Mouse (Mus musculus): ENCODE results near the gene St6galnac6. TPM values are rescaled to one million over a fixed set of nuclear protein-coding genes. Genes with fewer than 3 reads are reported as not detected.
A peak's percentile ranks its signal among the peaks of the same experiment; 100 is the strongest.

St6galnac6 gene
- polyA plus RNA-seq, 1 experiment = 21.1 TPM

GRCm38 (mm10) chr2:32585149-32585714 is 14.3 kb upstream of the St6galnac6 start:
- Histone ChIP-seq H3K27ac (ENCODE audit: insufficient read depth, low read depth, low read length) (no peak overlapping the region), H3K36me3 (ENCODE audit: control insufficient read depth, insufficient read depth, low read length) (no peaks in the 10 kb centered on the region), H3K4me3 (ENCODE audit: insufficient read depth, low read depth, low read length) (no peak overlapping the region), H3K27me3 (replicated peaks; ENCODE audit: control insufficient read depth, insufficient read depth, low read length) (no peaks in the 10 kb centered on the region), H3K4me1 (ENCODE audit: control insufficient read depth, insufficient read depth, low read length) (no peaks in the 10 kb centered on the region)
- TF ChIP-seq CTCF (conservative IDR thresholded peaks at IDR 0.05; ENCODE audit: insufficient read depth, insufficient read length, low read depth, low read length) (no peak), POLR2A (IDR thresholded peaks at IDR 0.05; ENCODE audit: low read depth, low read length) (no peak)
- WGBS = 92% methylated on average over 7 of the region's 7 CpGs
- no peak for DNase-seq

- H3K27ac ChIP-seq (ENCODE audit: insufficient read depth, low read depth, low read length) = peak within 1 kb of the TSS; percentile 76
- 2% methylated on average over 38 of the region's 38 CpGs for WGBS
- TF ChIP-seq POLR2A (IDR thresholded peaks at IDR 0.05; ENCODE audit: low read depth, low read length) = no peak
- TF ChIP-seq CTCF (conservative IDR thresholded peaks at IDR 0.05; ENCODE audit: insufficient read depth, insufficient read length, low read depth, low read length) = 0 out of 2 replicates have a peak, but pooled peaks have one; percentile 15
- peak within 1 kb of the TSS; percentile 71 for H3K4me3 ChIP-seq (ENCODE audit: insufficient read depth, low read depth, low read length)
- H3K36me3 ChIP-seq (ENCODE audit: control insufficient read depth, insufficient read depth, low read length) = no peaks in the 10 kb centered on the region
- H3K27me3 ChIP-seq (replicated peaks; ENCODE audit: control insufficient read depth, insufficient read depth, low read length) = no peaks in the 10 kb centered on the region
- H3K4me1 ChIP-seq (ENCODE audit: control insufficient read depth, insufficient read depth, low read length) = no peaks in the 10 kb centered on the region
- peak; percentile 92 for DNase-seq
Observed at GRCm38 (mm10) chr2:32586871-32587351, 12.6 kb upstream of the St6galnac6 start, which contains the start of gene St6galnac4. Gene St6galnac4, plus strand, starts transcription at chr2:32587095.

- H3K27ac ChIP-seq (ENCODE audit: insufficient read depth, low read depth, low read length) = peak overlapping the region; percentile 76
- H3K4me1 ChIP-seq (ENCODE audit: control insufficient read depth, insufficient read depth, low read length) = no peaks in the 10 kb centered on the region
- no peaks in the 10 kb centered on the region for H3K36me3 ChIP-seq (ENCODE audit: control insufficient read depth, insufficient read depth, low read length)
- 51% methylated on average over 9 of the region's 9 CpGs for WGBS
- TF ChIP-seq CTCF (conservative IDR thresholded peaks at IDR 0.05; ENCODE audit: insufficient read depth, insufficient read length, low read depth, low read length) = no peak
- no peak for TF ChIP-seq POLR2A (IDR thresholded peaks at IDR 0.05; ENCODE audit: low read depth, low read length)
- peak overlapping the region; percentile 71 for H3K4me3 ChIP-seq (ENCODE audit: insufficient read depth, low read depth, low read length)
- no peaks in the 10 kb centered on the region for H3K27me3 ChIP-seq (replicated peaks; ENCODE audit: control insufficient read depth, insufficient read depth, low read length)
- DNase-seq = peak; percentile 57
Observed at GRCm38 (mm10) chr2:32587731-32588321, 11.7 kb upstream of the St6galnac6 start.

- DNase-seq = peak; percentile 69
- no peaks in the 10 kb centered on the region for H3K4me1 ChIP-seq (ENCODE audit: control insufficient read depth, insufficient read depth, low read length)
- no peak overlapping the region for H3K27ac ChIP-seq (ENCODE audit: insufficient read depth, low read depth, low read length)
- H3K36me3 ChIP-seq (ENCODE audit: control insufficient read depth, insufficient read depth, low read length) = no peaks in the 10 kb centered on the region
- TF ChIP-seq POLR2A (IDR thresholded peaks at IDR 0.05; ENCODE audit: low read depth, low read length) (no peak), CTCF (conservative IDR thresholded peaks at IDR 0.05; ENCODE audit: insufficient read depth, insufficient read length, low read depth, low read length) (no peak)
- 71% methylated on average over 11 of the region's 11 CpGs for WGBS
- no peak overlapping the region for H3K4me3 ChIP-seq (ENCODE audit: insufficient read depth, low read depth, low read length)
- no peaks in the 10 kb centered on the region for H3K27me3 ChIP-seq (replicated peaks; ENCODE audit: control insufficient read depth, insufficient read depth, low read length)
Observed at GRCm38 (mm10) chr2:32589213-32589795, 10.2 kb upstream of the St6galnac6 start.

DNA sequence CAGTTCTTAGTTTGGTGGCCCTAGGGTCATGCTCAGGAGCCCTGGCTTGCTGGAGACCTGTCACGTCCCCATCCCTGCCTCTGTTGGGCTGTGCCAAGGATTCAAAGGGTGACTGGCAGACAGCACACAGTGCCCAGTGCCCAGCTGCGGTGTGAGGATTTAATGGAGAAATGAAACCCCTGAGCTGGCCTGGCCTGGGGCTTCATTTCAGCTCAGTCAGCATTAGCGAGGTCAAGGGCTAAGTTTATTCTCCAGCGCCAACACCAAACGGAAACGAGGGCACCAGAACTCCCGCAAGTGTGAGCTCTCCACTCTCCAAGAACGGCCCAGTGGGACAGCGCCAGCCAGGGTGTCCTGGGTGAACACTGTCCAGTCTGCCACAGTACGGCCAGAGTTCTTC is 9.3 kb upstream of the St6galnac6 start:
- no peaks in the 10 kb centered on the region for H3K27me3 ChIP-seq (replicated peaks; ENCODE audit: control insufficient read depth, insufficient read depth, low read length)
- TF ChIP-seq CTCF (conservative IDR thresholded peaks at IDR 0.05; ENCODE audit: insufficient read depth, insufficient read length, low read depth, low read length) (no peak), POLR2A (IDR thresholded peaks at IDR 0.05; ENCODE audit: low read depth, low read length) (no peak)
- H3K4me3 ChIP-seq (ENCODE audit: insufficient read depth, low read depth, low read length) = no peak overlapping the region
- WGBS = 47% methylated on average over 10 of the region's 10 CpGs
- no peaks in the 10 kb centered on the region for H3K4me1 ChIP-seq (ENCODE audit: control insufficient read depth, insufficient read depth, low read length)
- no peak overlapping the region for H3K27ac ChIP-seq (ENCODE audit: insufficient read depth, low read depth, low read length)
- no peaks in the 10 kb centered on the region for H3K36me3 ChIP-seq (ENCODE audit: control insufficient read depth, insufficient read depth, low read length)
- DNase-seq = peak; percentile 29

GRCm38 (mm10) chr2:32591249-32591648 is 8.3 kb upstream of the St6galnac6 start:
- Histone ChIP-seq H3K36me3 (ENCODE audit: control insufficient read depth, insufficient read depth, low read length) (no peaks in the 10 kb centered on the region), H3K27ac (ENCODE audit: insufficient read depth, low read depth, low read length) (no peak overlapping the region), H3K27me3 (replicated peaks; ENCODE audit: control insufficient read depth, insufficient read depth, low read length) (no peaks in the 10 kb centered on the region), H3K4me1 (ENCODE audit: control insufficient read depth, insufficient read depth, low read length) (no peaks in the 10 kb centered on the region), H3K4me3 (ENCODE audit: insufficient read depth, low read depth, low read length) (no peak overlapping the region)
- DNase-seq = no peak
- TF ChIP-seq CTCF (conservative IDR thresholded peaks at IDR 0.05; ENCODE audit: insufficient read depth, insufficient read length, low read depth, low read length) (no peak), POLR2A (IDR thresholded peaks at IDR 0.05; ENCODE audit: low read depth, low read length) (no peak)
- WGBS = 82% methylated on average over 6 of the region's 6 CpGs

- Histone ChIP-seq H3K36me3 (ENCODE audit: control insufficient read depth, insufficient read depth, low read length) (no peaks in the 10 kb centered on the region), H3K4me3 (ENCODE audit: insufficient read depth, low read depth, low read length) (no peak overlapping the region), H3K27ac (ENCODE audit: insufficient read depth, low read depth, low read length) (no peak overlapping the region), H3K4me1 (ENCODE audit: control insufficient read depth, insufficient read depth, low read length) (no peaks in the 10 kb centered on the region), H3K27me3 (replicated peaks; ENCODE audit: control insufficient read depth, insufficient read depth, low read length) (no peaks in the 10 kb centered on the region)
- 94% methylated on average over 13 of the region's 13 CpGs for WGBS
- no peak for DNase-seq
- no peak for TF ChIP-seq POLR2A (IDR thresholded peaks at IDR 0.05; ENCODE audit: low read depth, low read length)
- TF ChIP-seq CTCF (conservative IDR thresholded peaks at IDR 0.05; ENCODE audit: insufficient read depth, insufficient read length, low read depth, low read length) = no peak
Observed at GRCm38 (mm10) chr2:32596725-32597124, 2.8 kb upstream of the St6galnac6 start.

All from kidney, adult 2 months (tissue).